Mouse (Mus musculus) retina, embryonic 14.5 days (tissue): ENCODE measurements at regions not wholly inside any gene's neighbourhood (a gene's known extent, or its start where the extent isn't known, plus 50 kb on each side); places are given as distances from the start of the nearest gene placed in this dataset.

ENCODE experiments used
- DNase-seq: peaks from one replicate; pipeline ENCODE4 v3.0.0-alpha.2; 2015; ENCODE audit warnings: low spot score

DNA sequence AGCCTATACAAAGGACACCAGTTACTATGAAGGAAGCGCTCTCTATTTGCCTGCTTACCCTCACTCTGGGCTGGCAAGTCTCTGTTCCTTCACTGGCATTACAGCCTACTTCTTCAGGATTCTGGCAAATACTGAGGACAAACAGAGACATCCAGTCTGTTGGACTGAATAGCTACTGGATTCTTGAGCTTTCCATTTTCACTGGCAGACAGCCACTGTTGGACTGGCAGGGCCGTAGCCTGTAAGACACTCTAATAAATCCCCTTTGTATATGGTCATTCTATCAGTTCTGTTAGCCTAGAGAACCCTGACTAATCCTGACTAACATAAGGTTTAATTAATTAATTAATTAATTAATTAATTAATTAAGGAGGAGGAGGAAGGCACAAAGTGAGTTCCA, 72.4 kb upstream of the Dhrs4 start:
- no peak for DNase-seq
